Mouse (Mus musculus): ENCODE data around the gene Dlat. TPM values are rescaled to one million over a fixed set of nuclear protein-coding genes. Genes with fewer than 3 reads are reported as not detected.

Gene Dlat
- polyA plus RNA-seq, 1 experiment = 1.3 TPM

DNA sequence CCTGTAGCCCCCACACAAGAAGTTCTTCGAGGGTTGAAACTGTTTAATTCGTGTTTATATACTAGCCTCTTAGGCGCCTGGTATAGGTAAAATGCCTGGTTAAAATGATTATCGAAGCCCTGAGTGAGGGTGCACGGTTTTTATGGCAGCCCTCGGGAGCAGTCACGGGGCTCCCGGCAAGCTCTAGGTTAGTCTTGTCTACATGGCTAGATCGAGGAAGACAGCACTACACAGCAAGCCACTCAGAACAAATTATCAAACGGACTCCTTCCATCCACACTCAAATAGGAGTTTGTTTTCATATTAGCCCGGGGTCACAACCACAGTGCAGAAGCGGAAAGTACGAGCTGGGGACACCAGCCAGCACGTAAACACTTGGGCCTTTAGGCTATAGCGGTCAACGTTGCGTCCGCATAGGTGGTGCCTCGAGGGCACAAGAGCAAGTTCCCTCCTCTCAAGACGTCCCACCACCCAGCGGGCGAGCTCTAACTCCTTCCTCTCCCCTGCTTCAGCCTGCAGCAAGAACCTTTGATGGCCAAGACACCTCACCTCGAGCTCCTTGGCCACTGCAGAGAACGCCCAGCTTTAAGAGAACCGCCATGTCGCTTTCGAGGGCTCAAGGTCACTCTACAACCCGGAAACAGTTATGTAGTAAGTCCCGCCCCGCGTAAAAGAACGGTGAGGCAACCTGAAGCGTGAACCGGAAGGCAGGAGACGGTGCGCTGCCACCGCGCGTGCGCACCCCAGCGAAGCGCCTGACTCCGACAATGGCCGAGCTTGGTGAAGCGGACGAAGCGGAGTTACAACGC lies 56.2 kb downstream of the Dlat start, which contains the start of the genes Sdhd and Timm8b:
TSS of gene Sdhd (minus strand) at position 624 of the 809 bp plus-strand sequence.
TSS of gene Timm8b (plus strand) at position 722 of the 809 bp plus-strand sequence.
- H3K27me3 ChIP-seq (ENCODE audit: control insufficient read depth) = no peaks in the 10 kb centered on the region
- TF ChIP-seq TAL1 (IDR thresholded peaks at IDR 0.05; ENCODE audit: low read length) (no peak), GATA1 (IDR thresholded peaks at IDR 0.05; ENCODE audit: low read length) (no peak)
- no peaks in the 10 kb centered on the region for H3K9me3 ChIP-seq (ENCODE audit: control insufficient read depth, low read length)
- H3K4me1 ChIP-seq (ENCODE audit: control insufficient read depth) = peaks cover 51% of the 10 kb centered on the region
- peak within 1 kb of the TSS; percentile 100 for H3K4me3 ChIP-seq (replicated peaks)
- H3K36me3 ChIP-seq (ENCODE audit: control insufficient read depth) = peaks cover 68% of the 10 kb centered on the region

DNA sequence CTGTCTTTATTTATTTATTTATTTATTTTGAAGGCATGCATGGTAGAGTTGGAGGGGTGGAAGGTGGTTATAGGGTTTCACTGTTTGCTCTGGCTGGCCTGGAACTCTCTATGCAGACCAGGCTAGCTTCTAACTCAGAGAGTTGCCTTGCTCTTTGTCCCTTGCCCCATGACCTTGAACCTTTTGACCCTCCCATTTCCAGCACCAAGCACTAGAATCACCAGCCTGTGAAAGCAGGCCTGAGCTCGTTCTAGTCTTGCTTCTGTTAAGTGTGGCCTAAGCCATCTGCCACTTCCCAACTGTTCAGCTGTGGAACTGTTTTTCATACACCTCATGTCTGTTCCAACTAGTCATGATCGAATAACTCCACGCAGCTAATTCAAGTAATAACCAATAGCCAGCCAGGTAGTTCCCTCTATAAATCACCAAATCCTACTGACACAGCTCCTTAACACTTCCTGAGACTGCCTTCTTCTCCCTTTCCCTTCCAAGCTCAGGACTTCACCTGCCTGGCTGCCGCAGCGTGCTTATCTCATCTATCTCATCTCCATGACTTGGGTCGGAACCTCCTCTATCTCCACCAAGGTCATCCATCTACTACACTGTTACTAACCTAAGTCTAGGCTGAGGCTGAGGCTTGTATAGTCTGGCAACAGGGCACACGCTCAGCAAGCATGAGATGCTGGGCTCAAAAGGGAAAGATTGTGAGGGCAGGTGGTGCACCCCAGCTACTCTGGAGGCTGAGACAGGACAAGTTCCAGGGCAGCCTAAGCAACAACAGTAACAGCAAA lies 57.3 kb downstream of the Dlat start:
- no peak for TF ChIP-seq GATA1 (IDR thresholded peaks at IDR 0.05; ENCODE audit: low read length)
- no peak for TF ChIP-seq TAL1 (IDR thresholded peaks at IDR 0.05; ENCODE audit: low read length)
- Histone ChIP-seq H3K4me3 (replicated peaks) (peak overlapping the region; percentile 100), H3K27me3 (ENCODE audit: control insufficient read depth) (no peaks in the 10 kb centered on the region), H3K9me3 (ENCODE audit: control insufficient read depth, low read length) (no peaks in the 10 kb centered on the region), H3K4me1 (ENCODE audit: control insufficient read depth) (peaks cover 50% of the 10 kb centered on the region), H3K36me3 (ENCODE audit: control insufficient read depth) (peaks cover 68% of the 10 kb centered on the region)

DNA sequence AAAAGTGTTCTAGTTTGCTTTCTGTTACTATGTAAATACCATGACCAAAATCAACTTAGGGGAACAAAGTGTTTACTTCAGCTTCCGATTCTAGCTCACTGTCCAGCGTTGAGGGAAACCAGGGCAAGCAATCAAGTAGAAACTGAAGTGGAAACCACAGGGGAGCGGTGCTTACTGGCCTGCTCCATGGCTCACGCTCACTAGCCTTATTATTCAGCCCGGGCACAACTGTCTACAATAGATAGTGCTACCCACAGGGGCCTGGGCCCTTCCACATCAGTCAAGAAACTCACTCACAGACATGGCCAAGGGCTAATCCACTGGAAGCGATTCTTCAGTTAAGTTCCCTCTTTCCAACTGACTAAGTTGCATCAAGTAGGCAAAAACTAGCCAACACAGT lies 58.0 kb downstream of the Dlat start:
- Histone ChIP-seq H3K36me3 (ENCODE audit: control insufficient read depth) (peaks cover 69% of the 10 kb centered on the region), H3K4me3 (replicated peaks) (peak overlapping the region; percentile 100)

DNA sequence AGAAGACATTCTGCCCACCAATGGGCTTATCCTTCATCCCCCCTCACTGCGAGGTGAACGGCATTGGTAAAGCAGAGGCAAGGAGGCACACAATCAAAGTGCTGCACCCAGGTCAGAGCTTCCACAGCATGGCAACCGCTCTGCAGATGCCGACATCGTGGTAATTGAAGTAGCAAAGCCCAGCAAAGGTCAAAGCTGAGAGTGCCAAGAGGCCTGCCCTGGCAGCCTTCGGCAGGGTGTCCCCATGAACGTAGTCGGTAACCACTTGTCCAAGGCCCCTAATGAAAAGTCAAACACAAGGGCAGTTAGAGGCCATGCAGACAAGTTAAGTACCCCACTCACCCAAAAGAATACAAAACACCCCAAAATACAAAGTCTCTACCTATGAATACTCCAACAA lies 62.6 kb downstream of the Dlat start:
- TF ChIP-seq GATA1 (IDR thresholded peaks at IDR 0.05; ENCODE audit: low read length) (no peak), TAL1 (IDR thresholded peaks at IDR 0.05; ENCODE audit: low read length) (peak; percentile 32; the same call in 2 of the 3 replicates)
- no peaks in the 10 kb centered on the region; the same call in 1 of the 2 replicates for H3K9me3 ChIP-seq (ENCODE audit: control insufficient read depth, low read length)
- H3K36me3 ChIP-seq (ENCODE audit: control insufficient read depth) = peaks cover 71% of the 10 kb centered on the region
- H3K4me1 ChIP-seq (ENCODE audit: control insufficient read depth) = peaks cover 18% of the 10 kb centered on the region
- no peak overlapping the region for H3K4me3 ChIP-seq (replicated peaks)
- H3K27me3 ChIP-seq (ENCODE audit: control insufficient read depth) = no peaks in the 10 kb centered on the region

More for the DNA sequence above, 58.0 kb downstream of the Dlat start:
- Histone ChIP-seq H3K4me1 (ENCODE audit: control insufficient read depth) (peaks cover 49% of the 10 kb centered on the region), H3K27me3 (ENCODE audit: control insufficient read depth) (no peaks in the 10 kb centered on the region), H3K9me3 (ENCODE audit: control insufficient read depth, low read length) (no peaks in the 10 kb centered on the region; the same call in 1 of the 2 replicates)
- no peak for TF ChIP-seq GATA1 (IDR thresholded peaks at IDR 0.05; ENCODE audit: low read length)
- no peak for TF ChIP-seq TAL1 (IDR thresholded peaks at IDR 0.05; ENCODE audit: low read length)

DNA sequence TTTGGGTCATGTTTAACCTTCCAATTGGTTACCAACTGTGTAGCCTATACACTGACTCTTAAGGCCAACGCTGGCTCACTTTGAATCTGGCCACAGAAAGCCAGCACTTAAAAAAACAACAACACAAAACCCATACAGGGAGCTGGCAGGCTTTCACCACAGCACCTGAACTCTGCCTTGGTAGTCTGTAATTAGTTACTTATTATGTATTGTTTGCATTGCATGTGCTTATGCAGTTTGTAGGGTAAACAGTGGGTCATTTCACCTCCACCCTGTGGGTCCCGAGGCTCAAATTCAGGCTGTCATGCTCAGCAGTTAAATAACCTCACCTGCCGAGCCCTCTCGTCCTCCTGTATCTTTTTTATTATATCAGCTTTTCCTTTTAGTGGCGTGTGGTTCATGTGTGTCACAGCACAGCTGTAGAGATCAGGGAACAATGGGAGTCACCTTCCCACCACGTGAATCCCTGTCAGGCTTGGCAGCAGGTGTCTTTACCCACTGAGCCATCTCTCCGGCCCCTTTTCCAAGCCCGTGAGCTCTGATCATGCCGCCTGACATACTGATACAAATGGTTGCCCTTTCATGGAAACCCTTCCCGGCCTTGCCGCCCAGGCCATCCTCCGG lies 64.7 kb downstream of the Dlat start:
- H3K36me3 ChIP-seq (ENCODE audit: control insufficient read depth) = peaks cover 54% of the 10 kb centered on the region
- peaks cover 1% of the 10 kb centered on the region; the same call in 1 of the 2 replicates for H3K4me1 ChIP-seq (ENCODE audit: control insufficient read depth)
- no peaks in the 10 kb centered on the region for H3K27me3 ChIP-seq (ENCODE audit: control insufficient read depth)
- TF ChIP-seq TAL1 (IDR thresholded peaks at IDR 0.05; ENCODE audit: low read length) (no peak), GATA1 (IDR thresholded peaks at IDR 0.05; ENCODE audit: low read length) (no peak)
- H3K4me3 ChIP-seq (replicated peaks) = no peak overlapping the region
- no peaks in the 10 kb centered on the region; the same call in 1 of the 2 replicates for H3K9me3 ChIP-seq (ENCODE audit: control insufficient read depth, low read length)

DNA sequence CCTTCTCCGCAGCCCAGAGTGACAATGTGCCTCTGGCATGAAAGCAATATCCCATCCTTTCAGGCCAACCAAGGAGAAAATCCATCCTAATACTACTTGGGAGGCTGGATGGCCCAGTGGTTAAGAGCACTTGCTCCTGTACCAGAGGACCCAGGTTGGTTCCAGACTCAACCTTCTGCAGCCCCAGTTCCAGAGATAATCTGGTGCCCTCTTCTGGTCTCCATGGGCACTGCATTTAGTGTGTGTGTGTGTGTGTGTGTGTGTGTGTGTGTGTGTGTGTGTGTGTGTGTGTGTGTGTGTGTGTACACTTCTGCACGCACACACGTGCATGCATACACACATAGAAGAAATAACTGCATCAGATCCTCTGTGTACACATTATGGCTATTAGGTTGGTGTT lies 66.0 kb downstream of the Dlat start:
- peaks cover 41% of the 10 kb centered on the region for H3K36me3 ChIP-seq (ENCODE audit: control insufficient read depth)
- no peaks in the 10 kb centered on the region; the same call in 1 of the 2 replicates for H3K9me3 ChIP-seq (ENCODE audit: control insufficient read depth, low read length)
- no peaks in the 10 kb centered on the region for H3K27me3 ChIP-seq (ENCODE audit: control insufficient read depth)
- H3K4me3 ChIP-seq (replicated peaks) = no peak overlapping the region
- no peak for TF ChIP-seq GATA1 (IDR thresholded peaks at IDR 0.05; ENCODE audit: low read length)
- TF ChIP-seq TAL1 (IDR thresholded peaks at IDR 0.05; ENCODE audit: low read length) = no peak
- peaks cover 1% of the 10 kb centered on the region; the same call in 1 of the 2 replicates for H3K4me1 ChIP-seq (ENCODE audit: control insufficient read depth)

DNA sequence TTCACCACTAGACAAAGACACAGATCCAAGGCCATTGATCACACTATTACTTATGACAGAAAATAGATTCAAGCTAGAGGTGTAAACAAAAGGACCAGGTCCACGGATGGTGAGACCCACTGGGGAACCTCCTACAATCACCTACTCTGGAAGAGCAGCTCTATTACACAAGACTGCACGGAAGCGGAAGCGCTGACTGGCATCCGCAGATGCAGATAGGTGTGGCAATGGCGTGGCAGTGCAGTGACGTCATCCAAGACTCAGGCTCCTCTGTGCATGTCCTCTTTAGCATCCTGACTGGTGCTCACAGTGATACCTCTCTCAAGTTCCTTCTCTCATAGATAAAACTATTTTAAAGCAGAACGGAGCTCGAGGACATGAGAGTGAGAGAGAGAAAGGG lies 66.6 kb downstream of the Dlat start:
- Histone ChIP-seq H3K36me3 (ENCODE audit: control insufficient read depth) (peaks cover 35% of the 10 kb centered on the region), H3K27me3 (ENCODE audit: control insufficient read depth) (no peaks in the 10 kb centered on the region), H3K4me1 (ENCODE audit: control insufficient read depth) (peaks cover 1% of the 10 kb centered on the region; the same call in 1 of the 2 replicates), H3K9me3 (ENCODE audit: control insufficient read depth, low read length) (no peaks in the 10 kb centered on the region; the same call in 1 of the 2 replicates), H3K4me3 (replicated peaks) (no peak overlapping the region)
- no peak for TF ChIP-seq GATA1 (IDR thresholded peaks at IDR 0.05; ENCODE audit: low read length)
- no peak for TF ChIP-seq TAL1 (IDR thresholded peaks at IDR 0.05; ENCODE audit: low read length)

DNA sequence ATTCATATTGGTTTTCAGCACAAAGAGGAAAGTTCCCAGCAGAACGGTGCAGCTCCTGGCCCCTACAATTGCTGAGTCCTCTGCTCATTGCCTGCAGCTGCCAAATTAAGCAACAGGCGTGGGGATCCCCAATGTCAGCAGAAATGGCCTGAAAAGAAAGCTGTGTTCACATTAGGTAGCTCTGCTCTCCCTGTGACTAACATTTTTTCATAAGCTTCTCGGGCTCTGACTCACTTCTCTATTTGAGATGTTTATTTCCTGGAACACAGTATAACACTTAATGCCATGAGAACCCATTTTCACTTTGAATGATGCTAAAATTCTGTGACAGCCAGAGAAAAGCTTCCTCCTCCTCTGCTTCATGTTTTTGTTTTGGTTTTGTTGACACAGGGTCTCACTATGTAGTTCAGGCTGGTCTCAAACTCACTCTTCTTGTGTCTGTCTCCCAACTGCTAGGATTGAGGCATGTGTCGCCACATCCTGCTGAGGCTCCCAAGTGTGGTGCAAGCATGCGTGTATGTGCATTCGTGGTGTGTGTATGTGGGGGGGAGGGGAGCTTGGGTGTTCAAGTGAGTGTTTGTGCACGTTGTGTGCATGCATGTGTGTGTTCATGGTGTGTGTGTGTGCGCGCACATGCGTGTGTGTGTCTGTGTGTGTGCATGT lies 68.6 kb downstream of the Dlat start:
- no peaks in the 10 kb centered on the region for H3K9me3 ChIP-seq (ENCODE audit: control insufficient read depth, low read length)
- H3K36me3 ChIP-seq (ENCODE audit: control insufficient read depth) = peaks cover 16% of the 10 kb centered on the region
- no peaks in the 10 kb centered on the region for H3K27me3 ChIP-seq (ENCODE audit: control insufficient read depth)
- TF ChIP-seq TAL1 (IDR thresholded peaks at IDR 0.05; ENCODE audit: low read length) = no peak
- no peak for TF ChIP-seq GATA1 (IDR thresholded peaks at IDR 0.05; ENCODE audit: low read length)
- H3K4me1 ChIP-seq (ENCODE audit: control insufficient read depth) = peaks cover 1% of the 10 kb centered on the region; the same call in 1 of the 2 replicates
- no peak overlapping the region for H3K4me3 ChIP-seq (replicated peaks)

Data from erythroblast, embryonic 14.5 days (primary cell).